Mouse (Mus musculus): ENCODE data around the gene Sec14l1. TPM values are rescaled to one million over a fixed set of nuclear protein-coding genes. Genes with fewer than 3 reads are reported as not detected.
A peak's percentile ranks its signal among the peaks of the same experiment; 100 is the strongest.
"Not testable (repeated sequence)": the region's sequence is repeated elsewhere in the genome, so short reads cannot be mapped to it uniquely, and the experiment has no call there.

The Sec14l1 gene
- polyA plus RNA-seq, 1 experiment from 2014 or later: 63.0 TPM

GRCm38 (mm10) chr11:117079651-117080190 is 35.2 kb upstream of the Sec14l1 start:
- Histone ChIP-seq H3K4me1 (replicated peaks) (peaks cover 36% of the 10 kb centered on the region), H3K36me3 (peaks cover 15% of the 10 kb centered on the region), H3K4me2 (no peak overlapping the region), H3K9ac (no peak overlapping the region), H3K9me3 (no peaks in the 10 kb centered on the region), H3K27me3 (no peaks in the 10 kb centered on the region), H3K27ac (replicated peaks) (no peak overlapping the region), H3K4me3 (no peak overlapping the region)
- 93% methylated on average over 17 of the region's 17 CpGs for WGBS
- no peak for ATAC-seq (ENCODE audit: low FRiP score, low read depth)

DNA sequence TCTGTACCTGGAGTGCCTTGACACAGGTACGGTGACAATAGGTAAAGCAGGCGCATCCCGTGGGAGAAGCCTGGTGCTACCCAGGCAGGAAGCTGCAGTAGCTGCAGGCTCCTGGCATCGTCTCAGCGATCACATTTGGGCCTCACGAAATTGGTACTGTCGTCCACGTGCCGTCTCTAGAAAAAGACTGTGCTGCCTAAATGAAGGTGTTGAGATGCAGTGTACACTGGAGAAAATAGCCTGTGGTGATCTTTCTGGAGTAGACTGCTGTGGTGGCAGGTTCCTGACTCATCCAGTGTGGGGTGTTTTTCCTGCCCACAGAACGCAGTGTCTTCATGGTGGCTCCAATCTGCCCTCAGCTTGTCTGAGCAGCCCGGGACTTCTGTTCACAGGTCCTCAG is 34.8 kb upstream of the Sec14l1 start:
- Histone ChIP-seq H3K4me2 (no peak overlapping the region), H3K4me3 (no peak overlapping the region), H3K27ac (replicated peaks) (no peak overlapping the region), H3K36me3 (peaks cover 15% of the 10 kb centered on the region), H3K4me1 (replicated peaks) (peaks cover 36% of the 10 kb centered on the region), H3K9ac (no peak overlapping the region), H3K9me3 (no peaks in the 10 kb centered on the region), H3K27me3 (no peaks in the 10 kb centered on the region)
- ATAC-seq (ENCODE audit: low FRiP score, low read depth): no peak
- WGBS: 93% methylated on average over 11 of the region's 11 CpGs

- Histone ChIP-seq H3K4me2 (peak overlapping the region; percentile 32), H3K9me3 (no peaks in the 10 kb centered on the region), H3K27ac (replicated peaks) (peak overlapping the region; percentile 47), H3K36me3 (peaks cover 15% of the 10 kb centered on the region), H3K4me1 (replicated peaks) (peaks cover 29% of the 10 kb centered on the region), H3K9ac (no peak overlapping the region), H3K27me3 (no peaks in the 10 kb centered on the region), H3K4me3 (no peak overlapping the region)
- 30% methylated on average over 16 of the region's 16 CpGs for WGBS
- peak; percentile 77 for ATAC-seq (ENCODE audit: low FRiP score, low read depth)
Measured at GRCm38 (mm10) chr11:117081165-117082064, 33.6 kb upstream of the Sec14l1 start.

DNA sequence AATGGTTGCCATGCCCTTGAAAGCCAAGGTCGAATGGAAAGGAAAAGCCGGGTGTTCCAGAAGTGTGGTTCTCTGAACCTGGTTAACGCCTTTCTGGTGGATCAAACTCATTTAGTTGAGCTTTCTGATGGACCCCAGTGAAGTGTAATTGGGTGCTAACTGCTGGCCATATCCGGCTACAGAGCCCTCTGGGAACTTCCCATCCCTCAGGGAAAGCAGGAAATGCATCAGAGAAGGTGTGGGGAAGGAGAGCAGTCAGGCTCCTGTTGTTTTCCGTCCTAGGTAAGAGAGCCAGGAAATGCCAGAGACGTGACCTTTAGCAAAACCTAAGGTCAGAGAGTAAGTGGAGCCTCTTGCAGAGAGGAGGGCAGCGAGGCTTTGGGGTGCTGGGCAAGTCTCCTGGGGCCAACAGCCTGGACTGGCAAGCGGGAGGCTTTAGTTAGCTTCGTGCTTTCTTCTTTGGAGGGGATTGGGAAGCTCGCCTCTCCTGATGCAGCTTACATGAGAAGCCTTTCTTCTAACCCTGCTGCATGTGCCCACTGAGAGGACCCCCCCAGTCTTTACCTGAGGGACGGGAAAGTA is 32.5 kb upstream of the Sec14l1 start:
- 0 out of 2 replicates have a peak overlapping the region, but pooled peaks have one; percentile 1 for H3K9ac ChIP-seq
- H3K4me3 ChIP-seq: no peak overlapping the region
- H3K27ac ChIP-seq (replicated peaks): peak overlapping the region; percentile 36; the same call in 1 of the 2 replicates
- no peak overlapping the region for H3K4me2 ChIP-seq
- peaks cover 24% of the 10 kb centered on the region for H3K4me1 ChIP-seq (replicated peaks)
- WGBS: 86% methylated on average over 11 of the region's 11 CpGs
- H3K27me3 ChIP-seq: no peaks in the 10 kb centered on the region
- ATAC-seq (ENCODE audit: low FRiP score, low read depth): no peak
- peaks cover 15% of the 10 kb centered on the region for H3K36me3 ChIP-seq
- H3K9me3 ChIP-seq: no peaks in the 10 kb centered on the region

GRCm38 (mm10) chr11:117083052-117083881 is 31.7 kb upstream of the Sec14l1 start:
- H3K27ac ChIP-seq (replicated peaks): no peak overlapping the region
- 83% methylated on average over 19 of the region's 19 CpGs for WGBS
- H3K27me3 ChIP-seq: no peaks in the 10 kb centered on the region
- no peak overlapping the region for H3K4me3 ChIP-seq
- H3K4me1 ChIP-seq (replicated peaks): peaks cover 16% of the 10 kb centered on the region
- ATAC-seq (ENCODE audit: low FRiP score, low read depth): no peak
- no peaks in the 10 kb centered on the region for H3K9me3 ChIP-seq
- no peak overlapping the region for H3K4me2 ChIP-seq
- peaks cover 15% of the 10 kb centered on the region for H3K36me3 ChIP-seq
- H3K9ac ChIP-seq: no peak overlapping the region

DNA sequence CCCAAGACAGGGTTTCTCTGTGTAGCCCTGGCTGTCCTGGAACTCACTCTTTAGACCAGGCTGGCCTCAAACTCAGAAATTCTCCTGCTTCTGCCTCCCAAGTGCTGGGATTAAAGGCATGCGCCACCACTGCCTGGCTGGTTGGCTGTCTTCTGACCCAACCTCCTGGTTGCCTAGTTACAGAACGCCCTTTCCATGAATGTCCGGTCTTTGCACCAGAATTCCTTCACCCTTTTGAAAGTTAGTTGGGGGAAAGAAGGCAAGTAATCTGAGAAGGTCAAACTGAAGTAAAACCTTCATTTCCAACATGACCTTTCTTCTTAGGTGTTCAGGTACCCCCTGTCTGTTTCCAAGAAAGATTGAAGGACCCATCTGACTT is 31.1 kb upstream of the Sec14l1 start:
- not testable (repeated sequence) for H3K4me2 ChIP-seq

GRCm38 (mm10) chr11:117086215-117086614 is 28.8 kb upstream of the Sec14l1 start:
- Histone ChIP-seq H3K9ac (no peak overlapping the region), H3K4me3 (no peak overlapping the region), H3K27me3 (no peaks in the 10 kb centered on the region), H3K27ac (replicated peaks) (no peak overlapping the region), H3K36me3 (no peaks in the 10 kb centered on the region), H3K9me3 (no peaks in the 10 kb centered on the region), H3K4me1 (replicated peaks) (peaks cover 10% of the 10 kb centered on the region), H3K4me2 (no peak overlapping the region)
- WGBS: 85% methylated on average over 10 of the region's 10 CpGs
- ATAC-seq (ENCODE audit: low FRiP score, low read depth): no peak

More for the DNA sequence above, 31.1 kb upstream of the Sec14l1 start:
- H3K27me3 ChIP-seq; H3K9me3 ChIP-seq; H3K9ac ChIP-seq; H3K4me3 ChIP-seq; H3K27ac ChIP-seq (replicated peaks); ATAC-seq (ENCODE audit: low FRiP score, low read depth): not testable (repeated sequence)
- 89% methylated on average over 3 of the region's 3 CpGs for WGBS
- H3K36me3 ChIP-seq: peaks cover 12% of the 10 kb centered on the region
- peaks cover 14% of the 10 kb centered on the region for H3K4me1 ChIP-seq (replicated peaks)

DNA sequence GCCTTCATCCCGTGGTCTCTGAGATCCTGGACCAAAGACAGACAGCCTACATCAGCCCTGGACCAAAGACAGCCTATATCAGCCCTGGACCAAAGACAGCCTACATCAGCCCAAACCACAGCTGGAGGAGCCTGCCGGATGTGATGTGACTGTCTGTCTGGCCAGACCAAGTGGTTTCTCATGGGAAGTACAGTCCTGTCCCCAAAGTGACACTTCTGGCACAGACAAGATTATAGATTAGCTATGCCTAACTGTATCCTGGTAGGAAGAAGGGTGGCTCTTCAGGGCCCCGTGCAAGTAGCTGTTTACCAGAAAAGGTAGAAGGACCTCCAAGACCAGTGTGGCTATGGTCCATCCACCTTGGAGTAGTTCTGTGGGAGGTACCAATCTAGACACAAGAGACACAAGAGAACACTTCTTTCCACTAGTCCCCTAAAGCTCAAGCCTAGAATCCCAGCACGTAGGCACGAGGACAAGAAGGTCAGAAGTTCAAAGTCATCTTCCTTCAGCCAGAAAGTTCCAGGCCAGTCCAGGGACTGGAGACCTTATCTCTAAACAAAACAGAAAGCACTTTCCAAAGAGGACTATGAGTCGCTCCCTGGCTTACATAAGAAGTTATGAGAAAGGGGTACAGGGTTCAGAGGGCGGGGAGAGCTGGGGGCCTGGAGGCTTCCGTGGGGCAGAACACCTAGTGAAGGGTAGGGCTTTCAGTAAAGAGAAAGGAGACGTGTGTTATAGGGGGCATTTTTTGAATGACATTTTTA is 27.8 kb upstream of the Sec14l1 start:
- H3K4me3 ChIP-seq: no peak overlapping the region
- no peaks in the 10 kb centered on the region for H3K36me3 ChIP-seq
- no peak overlapping the region for H3K9ac ChIP-seq
- H3K27ac ChIP-seq (replicated peaks): no peak overlapping the region
- H3K27me3 ChIP-seq: no peaks in the 10 kb centered on the region
- peaks cover 6% of the 10 kb centered on the region for H3K4me1 ChIP-seq (replicated peaks)
- no peak for ATAC-seq (ENCODE audit: low FRiP score, low read depth)
- no peaks in the 10 kb centered on the region for H3K9me3 ChIP-seq
- H3K4me2 ChIP-seq: no peak overlapping the region
- WGBS: 87% methylated on average over 9 of the region's 9 CpGs

- 82% methylated on average over 13 of the region's 13 CpGs for WGBS
- Histone ChIP-seq H3K36me3 (no peaks in the 10 kb centered on the region), H3K4me1 (replicated peaks) (peaks cover 10% of the 10 kb centered on the region), H3K4me2 (no peak overlapping the region), H3K4me3 (no peak overlapping the region), H3K9ac (no peak overlapping the region), H3K27ac (replicated peaks) (no peak overlapping the region), H3K9me3 (no peaks in the 10 kb centered on the region), H3K27me3 (no peaks in the 10 kb centered on the region)
- no peak for ATAC-seq (ENCODE audit: low FRiP score, low read depth)
Measured at GRCm38 (mm10) chr11:117088271-117088991, 26.5 kb upstream of the Sec14l1 start.

GRCm38 (mm10) chr11:117089673-117090419 is 25.1 kb upstream of the Sec14l1 start:
- H3K4me1 ChIP-seq (replicated peaks): peaks cover 10% of the 10 kb centered on the region
- no peak overlapping the region for H3K4me3 ChIP-seq
- H3K9me3 ChIP-seq: no peaks in the 10 kb centered on the region
- WGBS: 87% methylated on average over 9 of the region's 9 CpGs
- H3K27me3 ChIP-seq: no peaks in the 10 kb centered on the region
- H3K27ac ChIP-seq (replicated peaks): no peak overlapping the region
- no peak overlapping the region for H3K4me2 ChIP-seq
- H3K36me3 ChIP-seq: no peaks in the 10 kb centered on the region
- no peak for ATAC-seq (ENCODE audit: low FRiP score, low read depth)
- H3K9ac ChIP-seq: no peak overlapping the region

Measured in hindbrain, embryonic 15.5 days (tissue).